Mouse (Mus musculus) G1E (cell line): ENCODE data around the gene Vps37b.

Experiments used
- CTCF ChIP-seq: IDR thresholded peaks from 2 replicates; pipeline ENCODE4 v1.5.1; 2012; ENCODE audit warnings: low read depth, low read length, inconsistent platforms, mixed read lengths
- GATA1 ChIP-seq: IDR thresholded peaks from 2 replicates; pipeline ENCODE4 v1.6.1; 2012; ENCODE audit warnings: borderline replicate concordance, low read length, inconsistent platforms, mixed read lengths
- POLR2AphosphoS5 ChIP-seq: IDR thresholded peaks from 2 replicates; pipeline ENCODE4 v1.6.1; 2012; ENCODE audit warnings: low read depth, low read length, inconsistent platforms; ENCODE audit not compliant: insufficient replicate concordance
- TAL1 ChIP-seq: conservative IDR thresholded peaks from 2 replicates; pipeline ENCODE4 v1.6.1; 2012; ENCODE audit warnings: low read depth, low read length, inconsistent platforms, mixed read lengths

DNA sequence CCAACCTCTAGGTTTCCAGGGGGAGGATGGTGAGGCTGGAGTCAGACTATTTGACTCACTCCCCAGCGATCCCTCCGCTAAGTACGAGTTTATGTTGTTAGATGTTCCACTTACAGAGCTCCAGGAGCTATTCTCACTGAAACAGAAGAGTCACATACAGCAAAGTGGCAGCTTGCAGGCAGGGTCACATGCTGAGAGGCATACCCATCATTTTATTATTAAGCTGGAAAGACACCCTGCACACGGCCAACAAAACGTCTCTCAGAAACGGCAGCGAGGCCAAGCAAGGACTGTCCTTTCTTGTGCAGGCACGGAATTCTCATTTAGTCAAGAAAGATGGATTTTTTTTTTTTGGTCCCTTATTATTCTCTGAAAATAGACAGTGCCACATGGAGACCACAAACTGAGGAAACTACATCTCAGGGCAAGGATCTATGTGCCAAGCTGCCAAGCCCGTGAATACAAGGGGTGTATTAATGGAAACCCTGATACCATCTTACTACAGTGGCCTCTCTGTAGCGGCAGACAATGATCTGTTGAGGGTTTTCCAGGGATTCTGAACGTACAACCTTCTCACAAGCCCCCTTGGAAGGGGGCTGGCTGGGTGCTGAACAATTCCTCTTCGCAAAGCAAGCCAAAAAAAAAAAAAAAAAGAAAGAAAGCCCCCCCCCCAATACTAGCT, 1.5 kb downstream of the Vps37b start:
- TF ChIP-seq CTCF: no peak
- no peak for TF ChIP-seq TAL1
- TF ChIP-seq GATA1: no peak
- TF ChIP-seq POLR2AphosphoS5: no peak
